Comparison of ENCODE assay signal across 9 mouse cellular contexts in the genomic region with DNA sequence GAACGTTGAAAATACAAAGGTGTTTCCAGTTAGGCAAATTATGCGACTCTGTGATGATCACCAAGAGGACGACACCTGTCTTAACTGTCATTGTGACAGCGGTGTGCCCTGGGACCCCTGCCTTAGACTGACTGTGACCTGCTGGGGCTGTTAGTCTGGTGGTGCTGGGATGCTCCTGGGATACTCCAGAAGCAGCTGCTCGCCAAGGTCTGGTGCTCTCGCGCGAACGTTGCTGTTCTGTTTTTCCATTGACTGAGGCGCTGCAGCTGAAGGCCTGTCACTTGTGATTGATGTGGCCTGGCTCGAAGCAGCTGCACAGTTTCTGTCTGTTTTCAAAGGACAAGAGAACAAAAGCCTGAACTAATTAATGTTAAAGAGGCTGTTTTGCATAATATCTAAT. TPM values are rescaled to one million over a fixed set of nuclear protein-coding genes. Genes with fewer than 3 reads are reported as not detected.
DNase-seq lines count a peak whose midpoint lies in the region; ATAC-seq and TF ChIP-seq lines count a peak whose summit lies in the region.
"Had no signal": no experiment of that assay in that cellular context is flagged by ENCODE, and none has a peak within 500 bp of the region (broad histone marks: within the 10 kb centered on the region; RNA-seq: fewer than 3 reads in every experiment).

No protein-coding gene starts in this region.

- H3K4me2 ChIP-seq in intestine, embryonic 15.5 days (replicated peaks) = no peak overlapping the region

- WGBS in liver, adult 2 months = 76% methylated on average over 11 of the region's 11 CpGs
- WGBS in intestine, embryonic 15.5 days = 49% methylated on average over 11 of the region's 11 CpGs

- H3K9me3 ChIP-seq in intestine, embryonic 15.5 days = no peaks in the 10 kb centered on the region

- H3K9ac ChIP-seq in liver, adult 2 months (ENCODE audit: low read depth, low read length) = no peak overlapping the region
- no peak overlapping the region for H3K9ac ChIP-seq in intestine, embryonic 15.5 days

- no peak overlapping the region for H3K4me3 ChIP-seq in liver, adult 2 months (ENCODE audit: insufficient read depth, low read depth, low read length)
- no peak overlapping the region for H3K4me3 ChIP-seq in intestine, embryonic 15.5 days (replicated peaks)
- H3K4me3 ChIP-seq: megakaryocyte, embryonic 14.5 days had no signal

- TF ChIP-seq CTCF in liver, adult 2 months (IDR thresholded peaks at IDR 0.05; ENCODE audit: low read depth, low read length) = no peak

- no peak for ATAC-seq in intestine, embryonic 15.5 days

- no peaks in the 10 kb centered on the region for H3K79me2 ChIP-seq in liver, adult 2 months (ENCODE audit: control insufficient read depth, insufficient read depth, low read length)

- H3K27ac ChIP-seq in liver, adult 2 months (replicated peaks; ENCODE audit: insufficient read depth, low read depth, low read length) = no peak overlapping the region
- H3K27ac ChIP-seq in intestine, embryonic 15.5 days = no peak overlapping the region

- DNase-seq in liver, adult 2 months (ENCODE audit: extremely low read depth, low read depth, low spot score) = peak; percentile 9
- DNase-seq in liver = no peak
- peak; percentile 40 for DNase-seq in embryo, embryonic 11.5 days (ENCODE audit: low read depth, low spot score)
- peak; percentile 42 for DNase-seq in kidney, postnatal 10 days
- DNase-seq in thymus, postnatal 0 days (ENCODE audit: low spot score) = peak; percentile 76
- no peak for DNase-seq in ovary, postnatal 36 days (ENCODE audit: low spot score)
- no peak for DNase-seq in Muller cell, postnatal 12 days (ENCODE audit: inconsistent ontology term)

- H3K27me3 ChIP-seq in liver, adult 2 months (ENCODE audit: control insufficient read depth, insufficient read depth, low read length) = no peaks in the 10 kb centered on the region
- no peaks in the 10 kb centered on the region for H3K27me3 ChIP-seq in intestine, embryonic 15.5 days (replicated peaks)
- H3K27me3 ChIP-seq: megakaryocyte, embryonic 14.5 days had no signal

- H3K4me1 ChIP-seq in liver, adult 2 months (ENCODE audit: control insufficient read depth, insufficient read depth, low read length) = peaks cover 16% of the 10 kb centered on the region
- no peaks in the 10 kb centered on the region for H3K4me1 ChIP-seq in intestine, embryonic 15.5 days (replicated peaks)

- peaks cover 5% of the 10 kb centered on the region; the same call in 1 of the 2 replicates for H3K36me3 ChIP-seq in liver, adult 2 months (ENCODE audit: control insufficient read depth, insufficient read depth, low read length)
- peaks cover 14% of the 10 kb centered on the region; the same call in 1 of the 2 replicates for H3K36me3 ChIP-seq in intestine, embryonic 15.5 days

- TF ChIP-seq POLR2A in liver, adult 2 months (IDR thresholded peaks at IDR 0.05; ENCODE audit: extremely low read depth, insufficient read depth, low read length) = no peak

RNA-seq across cellular contexts. Expression of a gene that starts 36.2 kb away (rescaled TPM):
- total RNA-seq in liver, adult 2 months (2014; rRNA removed) = 6.2 and 6.4 TPM in 2 replicates
- polyA plus RNA-seq in liver, adult 2 months (2012; rRNA removed) = 5.7 and 6.1 TPM in 2 replicates
- polyA plus RNA-seq in thymus, postnatal 0 days (2015; fragmentation: Nextera tagmentation; extraction: Ambion mirVana) = 18.1 and 18.7 TPM in 2 replicates
- 24.5 and 25.4 TPM in 2 replicates for polyA plus RNA-seq in intestine, embryonic 15.5 days (2015; fragmentation: Nextera tagmentation; extraction: Ambion mirVana)

Comparison
In these comparisons a context has a peak if more than half of its experiments do, and no peak if none do; other contexts are left out.
1. DNase-seq: peak in liver, adult 2 months (single experiment), embryo, embryonic 11.5 days (single experiment), kidney, postnatal 10 days (single experiment) and thymus, postnatal 0 days (single experiment); none in liver (single experiment), ovary, postnatal 36 days (single experiment) and Muller cell, postnatal 12 days (single experiment).